Mouse (Mus musculus) kidney, embryonic 15.5 days (tissue): ENCODE results near the gene Iqcb1. TPM values are rescaled to one million over a fixed set of nuclear protein-coding genes. Genes with fewer than 3 reads are reported as not detected.
A peak's percentile ranks its signal among the peaks of the same experiment; 100 is the strongest.
"Not testable (repeated sequence)": the region's sequence is repeated elsewhere in the genome, so short reads cannot be mapped to it uniquely, and the experiment has no call there.

Source experiments
- ATAC-seq: fragments of 200-750 bp; cut with Nextera tagmentation; replicated peaks from 2 replicates; pipeline ENCODE4 v1.8.0; 2017; ENCODE audit warnings: moderate TSS enrichment; ENCODE audit not compliant: low FRiP score
- H3K27ac ChIP-seq: fragments of 300-500 bp; sonication (generic); 2 replicates; pipeline ENCODE4 v1.5.1; 2015; ENCODE audit warnings: mild to moderate bottlenecking, inconsistent platforms
- H3K27me3 ChIP-seq: fragments of 300-500 bp; sonication (generic); 2 replicates; pipeline ENCODE4 v1.6.1; 2015; ENCODE audit warnings: inconsistent platforms
- H3K36me3 ChIP-seq: fragments of 300-500 bp; sonication (generic); 2 replicates; pipeline ENCODE4 v1.6.1; 2015; ENCODE audit warnings: inconsistent platforms
- H3K4me1 ChIP-seq: fragments of 300-500 bp; sonication (generic); 2 replicates; pipeline ENCODE4 v1.6.1; 2015; ENCODE audit warnings: inconsistent platforms
- H3K4me2 ChIP-seq: fragments of 300-500 bp; sonication (generic); 2 replicates; pipeline ENCODE4 v1.6.1; 2015; ENCODE audit warnings: moderate library complexity, mild to moderate bottlenecking, inconsistent platforms
- H3K4me3 ChIP-seq: fragments of 300-500 bp; sonication (generic); replicated peaks from 2 replicates; pipeline ENCODE4 v1.5.1; 2015; ENCODE audit warnings: mild to moderate bottlenecking, inconsistent platforms
- H3K9ac ChIP-seq: fragments of 300-500 bp; sonication (generic); 2 replicates; pipeline ENCODE4 v1.6.1; 2015; ENCODE audit warnings: mild to moderate bottlenecking, inconsistent platforms
- H3K9me3 ChIP-seq: fragments of 300-500 bp; sonication (generic); replicated peaks from 2 replicates; pipeline ENCODE4 v1.6.1; 2016; ENCODE audit warnings: inconsistent platforms
- WGBS: fragments of 180-500 bp; shearing (Covaris S2); methylation state at CpG from one replicate; pipeline ENCODE4 v1.1.7; 2015; ENCODE audit warnings: mixed read lengths; 5-methylcytosine and 5-hydroxymethylcytosine counted together
- polyA plus RNA-seq: library from polyadenylated mRNA; unstranded; fragments of >200 nt; fragmentation: Nextera tagmentation; extraction: Ambion mirVana; gene quantifications from 2 replicates; pipeline ENCODE4 v1.2.1, GENCODE M21; 2015

The Iqcb1 gene
- polyA plus RNA-seq, 1 experiment from 2014 or later, result 33.3 TPM

GRCm38 (mm10) chr16:36820016-36820415, 8.2 kb upstream of the Iqcb1 start:
- no peaks in the 10 kb centered on the region for H3K9me3 ChIP-seq
- 0 out of 2 replicates have a peak, but pooled peaks cover 5% of the 10 kb centered on the region for H3K4me1 ChIP-seq
- no peak for ATAC-seq
- H3K27me3 ChIP-seq, result no peaks in the 10 kb centered on the region
- H3K36me3 ChIP-seq, result no peaks in the 10 kb centered on the region
- WGBS, result 82% methylated on average over 6 of the region's 6 CpGs
- no peak overlapping the region for H3K4me3 ChIP-seq
- no peak overlapping the region for H3K27ac ChIP-seq
- H3K9ac ChIP-seq, result no peak overlapping the region
- H3K4me2 ChIP-seq, result no peak overlapping the region

GRCm38 (mm10) chr16:36820747-36821146, 7.4 kb upstream of the Iqcb1 start:
- H3K4me2 ChIP-seq, result no peak overlapping the region
- H3K4me3 ChIP-seq, result no peak overlapping the region
- no peak overlapping the region for H3K27ac ChIP-seq
- no peak for ATAC-seq
- no peaks in the 10 kb centered on the region for H3K36me3 ChIP-seq
- H3K27me3 ChIP-seq, result no peaks in the 10 kb centered on the region
- no peaks in the 10 kb centered on the region for H3K9me3 ChIP-seq
- WGBS, result 78% methylated on average over 3 of the region's 3 CpGs
- no peak overlapping the region for H3K9ac ChIP-seq
- H3K4me1 ChIP-seq, result 0 out of 2 replicates have a peak, but pooled peaks cover 5% of the 10 kb centered on the region

GRCm38 (mm10) chr16:36821474-36821873, 6.7 kb upstream of the Iqcb1 start:
- WGBS, result 5% methylated on average over 3 of the region's 3 CpGs

GRCm38 (mm10) chr16:36827611-36828053, 553 bp upstream of the Iqcb1 start:
- no peaks in the 10 kb centered on the region for H3K9me3 ChIP-seq
- H3K27me3 ChIP-seq, result peaks cover 4% of the 10 kb centered on the region; the same call in 1 of the 2 replicates
- no peak for ATAC-seq
- H3K4me2 ChIP-seq, result peak overlapping the region; percentile 88
- WGBS, result 5% methylated on average over 11 of the region's 11 CpGs
- H3K4me1 ChIP-seq, result peaks cover 9% of the 10 kb centered on the region
- H3K4me3 ChIP-seq, result peak overlapping the region; percentile 93
- no peak overlapping the region for H3K27ac ChIP-seq
- no peaks in the 10 kb centered on the region for H3K36me3 ChIP-seq
- peak overlapping the region; percentile 84 for H3K9ac ChIP-seq

More at GRCm38 (mm10) chr16:36821474-36821873, 6.7 kb upstream of the Iqcb1 start:
- Histone ChIP-seq H3K4me3 (no peak overlapping the region), H3K36me3 (no peaks in the 10 kb centered on the region), H3K27ac (no peak overlapping the region), H3K9me3 (no peaks in the 10 kb centered on the region), H3K9ac (no peak overlapping the region), H3K27me3 (no peaks in the 10 kb centered on the region; the same call in 1 of the 2 replicates), H3K4me1 (0 out of 2 replicates have a peak, but pooled peaks cover 5% of the 10 kb centered on the region), H3K4me2 (no peak overlapping the region)
- ATAC-seq, result peak; percentile 86

- peak overlapping the region; percentile 93 for H3K4me3 ChIP-seq
- WGBS, result 6% methylated on average over 11 of the region's 11 CpGs
- H3K27ac ChIP-seq, result no peak overlapping the region
- peak overlapping the region; percentile 88 for H3K4me2 ChIP-seq
- H3K9ac ChIP-seq, result peak overlapping the region; percentile 84
- peak; percentile 19; the same call in 1 of the 2 replicates for ATAC-seq
- no peaks in the 10 kb centered on the region for H3K36me3 ChIP-seq
- H3K27me3 ChIP-seq, result peaks cover 4% of the 10 kb centered on the region; the same call in 1 of the 2 replicates
- peaks cover 9% of the 10 kb centered on the region for H3K4me1 ChIP-seq
- no peaks in the 10 kb centered on the region for H3K9me3 ChIP-seq
These were observed 635 bp downstream of the Iqcb1 start for GRCm38 (mm10) chr16:36828820-36829219.

GRCm38 (mm10) chr16:36846894-36847293, 18.7 kb downstream of the Iqcb1 start:
- not testable (repeated sequence) for H3K4me3 ChIP-seq, H3K4me1 ChIP-seq, H3K4me2 ChIP-seq, H3K27ac ChIP-seq, ATAC-seq, H3K9me3 ChIP-seq, H3K27me3 ChIP-seq, H3K9ac ChIP-seq
- WGBS, result 93% methylated on average over 1 of the region's 1 CpGs
- H3K36me3 ChIP-seq, result peaks cover 31% of the 10 kb centered on the region

- peaks cover 40% of the 10 kb centered on the region for H3K36me3 ChIP-seq
- no peak overlapping the region for H3K4me2 ChIP-seq
- WGBS, result 96% methylated on average over 3 of the region's 3 CpGs
- H3K9ac ChIP-seq, result no peak overlapping the region
- H3K27ac ChIP-seq, result no peak overlapping the region
- no peak for ATAC-seq
- H3K27me3 ChIP-seq, result no peaks in the 10 kb centered on the region
- no peaks in the 10 kb centered on the region for H3K4me1 ChIP-seq
- no peaks in the 10 kb centered on the region for H3K9me3 ChIP-seq
- no peak overlapping the region for H3K4me3 ChIP-seq
These were observed 23.0 kb downstream of the Iqcb1 start for GRCm38 (mm10) chr16:36851202-36851601.

- Histone ChIP-seq H3K36me3 (peaks cover 53% of the 10 kb centered on the region), H3K9me3 (no peaks in the 10 kb centered on the region), H3K4me2 (no peak overlapping the region), H3K4me1 (no peaks in the 10 kb centered on the region), H3K9ac (no peak overlapping the region), H3K27me3 (no peaks in the 10 kb centered on the region), H3K27ac (no peak overlapping the region), H3K4me3 (no peak overlapping the region)
- 90% methylated on average over 3 of the region's 3 CpGs for WGBS
- no peak for ATAC-seq
These were observed 35.4 kb downstream of the Iqcb1 start for GRCm38 (mm10) chr16:36863585-36863984.

GRCm38 (mm10) chr16:36869442-36869841, 41.3 kb downstream of the Iqcb1 start:
- no peak for ATAC-seq
- Histone ChIP-seq H3K9me3 (no peaks in the 10 kb centered on the region), H3K27ac (no peak overlapping the region), H3K4me2 (no peak overlapping the region), H3K4me3 (no peak overlapping the region), H3K4me1 (peaks cover 6% of the 10 kb centered on the region), H3K9ac (no peak overlapping the region), H3K27me3 (no peaks in the 10 kb centered on the region), H3K36me3 (peaks cover 59% of the 10 kb centered on the region)
- WGBS, result 91% methylated on average over 2 of the region's 2 CpGs

GRCm38 (mm10) chr16:36874583-36875275, 46.5 kb downstream of the Iqcb1 start, which contains the start of the genes Eaf2 and Golgb1:
Gene Eaf2 (minus strand): TSS chr16:36875003.
Gene Golgb1 (plus strand): TSS chr16:36875140.
- H3K4me3 ChIP-seq, result peak within 1 kb of the TSS; percentile 83
- H3K27me3 ChIP-seq, result no peaks in the 10 kb centered on the region
- no peaks in the 10 kb centered on the region for H3K9me3 ChIP-seq
- peak; percentile 100 for ATAC-seq
- WGBS, result under 1% methylated on average over 43 of the region's 43 CpGs
- peak within 1 kb of the TSS; percentile 88 for H3K27ac ChIP-seq
- H3K9ac ChIP-seq, result peak within 1 kb of the TSS; percentile 81
- peak within 1 kb of the TSS; percentile 66 for H3K4me2 ChIP-seq
- peaks cover 17% of the 10 kb centered on the region for H3K4me1 ChIP-seq
- peaks cover 20% of the 10 kb centered on the region for H3K36me3 ChIP-seq

- peak; percentile 88 for ATAC-seq
These were observed 47.2 kb downstream of the Iqcb1 start for GRCm38 (mm10) chr16:36875276-36875851.

GRCm38 (mm10) chr16:36877316-36877715, 49.1 kb downstream of the Iqcb1 start:
- H3K4me2 ChIP-seq, result no peak overlapping the region
- peaks cover 17% of the 10 kb centered on the region for H3K4me1 ChIP-seq
- no peak for ATAC-seq
- no peak overlapping the region for H3K27ac ChIP-seq
- no peak overlapping the region for H3K9ac ChIP-seq
- peaks cover 8% of the 10 kb centered on the region for H3K36me3 ChIP-seq
- no peaks in the 10 kb centered on the region for H3K27me3 ChIP-seq
- WGBS, result 81% methylated on average over 5 of the region's 5 CpGs
- H3K4me3 ChIP-seq, result no peak overlapping the region
- H3K9me3 ChIP-seq, result no peaks in the 10 kb centered on the region

More at GRCm38 (mm10) chr16:36875276-36875851, 47.2 kb downstream of the Iqcb1 start:
- H3K9ac ChIP-seq, result peak overlapping the region; percentile 81
- peaks cover 17% of the 10 kb centered on the region for H3K4me1 ChIP-seq
- under 1% methylated on average over 48 of the region's 48 CpGs for whole genome bisulfite sequencing
- H3K4me2 ChIP-seq, result peak overlapping the region; percentile 66
- peak overlapping the region; percentile 86 for H3K27ac ChIP-seq
- H3K9me3 ChIP-seq, result no peaks in the 10 kb centered on the region
- H3K36me3 ChIP-seq, result peaks cover 18% of the 10 kb centered on the region
- peak overlapping the region; percentile 83 for H3K4me3 ChIP-seq
- H3K27me3 ChIP-seq, result no peaks in the 10 kb centered on the region
